Mouse (Mus musculus): ENCODE results near the gene Serpina6.
"Not testable (repeated sequence)": the region's sequence is repeated elsewhere in the genome, so short reads cannot be mapped to it uniquely, and the experiment has no call there.

Gene Serpina6

GRCm38 (mm10) chr12:103656848-103657626, at the start of gene Serpina6:
Serpina6 (minus strand) TSS chr12:103657212.
- no peak for DNase-seq

- no peak for DNase-seq
Observed at GRCm38 (mm10) chr12:103706113-103706512, 49.1 kb upstream of the Serpina6 start.

- DNase-seq, result no peak
Observed at GRCm38 (mm10) chr12:103705547-103705946, 48.5 kb upstream of the Serpina6 start.

GRCm38 (mm10) chr12:103700144-103700750, 43.2 kb upstream of the Serpina6 start:
- DNase-seq, result no peak

GRCm38 (mm10) chr12:103695429-103695828, 38.4 kb upstream of the Serpina6 start, which contains the start of gene Serpina1f:
Serpina1f (minus strand) TSS chr12:103695529.
- no peak for DNase-seq

GRCm38 (mm10) chr12:103688221-103688814, 31.3 kb upstream of the Serpina6 start:
- DNase-seq, result no peak

- no peak for DNase-seq
Observed at GRCm38 (mm10) chr12:103687021-103687420, 30.0 kb upstream of the Serpina6 start.

GRCm38 (mm10) chr12:103686050-103686449, 29.0 kb upstream of the Serpina6 start:
- no peak for DNase-seq

- DNase-seq, result no peak
Observed at GRCm38 (mm10) chr12:103685386-103685785, 28.4 kb upstream of the Serpina6 start.

- DNase-seq, result no peak
Observed at GRCm38 (mm10) chr12:103683775-103684174, 26.8 kb upstream of the Serpina6 start.

GRCm38 (mm10) chr12:103681739-103682138, 24.7 kb upstream of the Serpina6 start:
- DNase-seq, result no peak

GRCm38 (mm10) chr12:103681169-103681568, 24.2 kb upstream of the Serpina6 start:
- no peak for DNase-seq

- DNase-seq, result not testable (repeated sequence)
Observed at GRCm38 (mm10) chr12:103679853-103680252, 22.8 kb upstream of the Serpina6 start.

- DNase-seq, result no peak
Observed at GRCm38 (mm10) chr12:103676039-103676438, 19.0 kb upstream of the Serpina6 start, which contains the start of gene Serpina16. Serpina16 (minus strand) TSS chr12:103676139.

- DNase-seq, result no peak
Observed at GRCm38 (mm10) chr12:103673179-103673578, 16.2 kb upstream of the Serpina6 start.

- DNase-seq, result no peak
Observed at GRCm38 (mm10) chr12:103671483-103671882, 14.5 kb upstream of the Serpina6 start.

- no peak for DNase-seq
Observed at GRCm38 (mm10) chr12:103670964-103671363, 14.0 kb upstream of the Serpina6 start.

GRCm38 (mm10) chr12:103670344-103670743, 13.3 kb upstream of the Serpina6 start:
- no peak for DNase-seq

GRCm38 (mm10) chr12:103665286-103665685, 8.3 kb upstream of the Serpina6 start:
- no peak for DNase-seq

- DNase-seq, result not testable (repeated sequence)
Observed at GRCm38 (mm10) chr12:103662053-103662452, 5.0 kb upstream of the Serpina6 start.

- DNase-seq, result no peak
Observed at GRCm38 (mm10) chr12:103660076-103660475, 3.1 kb upstream of the Serpina6 start.

- DNase-seq, result no peak
Observed at GRCm38 (mm10) chr12:103659171-103659570, 2.2 kb upstream of the Serpina6 start.

GRCm38 (mm10) chr12:103657991-103658390, 979 bp upstream of the Serpina6 start:
- DNase-seq, result no peak
